Mouse (Mus musculus) ES-Bruce4 (cell line): ENCODE data around the gene Rhbdl3.

ENCODE experiments used
- EP300 ChIP-seq: IDR thresholded peaks from 2 replicates; pipeline ENCODE4 v1.6.1; 2011; ENCODE audit warnings: low read depth, low read length; ENCODE audit not compliant: insufficient read depth
- POLR2A ChIP-seq: IDR thresholded peaks from one replicate; pipeline ENCODE4 v1.8.1; 2011; ENCODE audit warnings: low read length; ENCODE audit not compliant: insufficient read depth

GRCm38 (mm10) chr11:80377712-80378451 lies 77.2 kb downstream of the Rhbdl3 start, which contains the start of gene 5730455P16Rik:
- peak; percentile 67 for TF ChIP-seq POLR2A
- no peak for TF ChIP-seq EP300
